Mouse (Mus musculus) liver, postnatal 0 days (tissue): ENCODE data around the gene Drd4. TPM values are rescaled to one million over a fixed set of nuclear protein-coding genes. Genes with fewer than 3 reads are reported as not detected.

Experiments used
- ATAC-seq: fragments of 200-750 bp; cut with Nextera tagmentation; 2 replicates; pipeline ENCODE4 v1.8.0; 2017; ENCODE audit warnings: mild to moderate bottlenecking, moderate library complexity
- DNase-seq: peaks from one replicate; pipeline ENCODE4 v3.0.0-alpha.2; 2016
- H3K27ac ChIP-seq: fragments of 300-500 bp; sonication (generic); 2 replicates; pipeline ENCODE4 v1.5.1; 2014; ENCODE audit warnings: antibody characterized with exemption, moderate library complexity, mild to moderate bottlenecking, low read depth
- H3K27me3 ChIP-seq: fragments of 300-500 bp; sonication (generic); 2 replicates; pipeline ENCODE4 v1.6.1; 2014; ENCODE audit warnings: low read length, control low read depth, mixed read lengths; ENCODE audit not compliant: insufficient read depth
- H3K36me3 ChIP-seq: fragments of 300-500 bp; sonication (generic); replicated peaks from 2 replicates; pipeline ENCODE4 v1.6.1; 2014; ENCODE audit warnings: mild to moderate bottlenecking, control low read depth, low read length, moderate library complexity, mixed read lengths; ENCODE audit not compliant: insufficient read depth
- H3K4me1 ChIP-seq: fragments of 300-500 bp; sonication (generic); 2 replicates; pipeline ENCODE4 v1.6.1; 2014; ENCODE audit warnings: antibody characterized with exemption, mild to moderate bottlenecking, control low read depth; ENCODE audit not compliant: insufficient read depth
- H3K4me2 ChIP-seq: fragments of 300-500 bp; sonication (generic); 2 replicates; pipeline ENCODE4 v1.6.1; 2014; ENCODE audit warnings: low read depth, mild to moderate bottlenecking, low read length, moderate library complexity, mixed read lengths
- H3K4me3 ChIP-seq: fragments of 300-500 bp; sonication (generic); 2 replicates; pipeline ENCODE4 v1.5.1; 2014; ENCODE audit warnings: low read depth, low read length
- H3K9ac ChIP-seq: fragments of 300-500 bp; sonication (generic); replicated peaks from 2 replicates; pipeline ENCODE4 v1.6.1; 2014; ENCODE audit warnings: mild to moderate bottlenecking, moderate library complexity
- H3K9me3 ChIP-seq: fragments of 300-500 bp; sonication (generic); 2 replicates; pipeline ENCODE4 v1.6.1; 2016; ENCODE audit warnings: mild to moderate bottlenecking, control low read depth, low read length, mixed read lengths
- CTCF ChIP-seq: sonication (generic); IDR thresholded peaks from 2 replicates; pipeline ENCODE4 v1.5.1; 2016; ENCODE audit warnings: antibody characterized with exemption, low read depth
- EP300 ChIP-seq: IDR thresholded peaks from 2 replicates; pipeline ENCODE4 v1.6.1; 2016; ENCODE audit warnings: antibody characterized with exemption, low read depth, mild to moderate bottlenecking
- WGBS: fragments of 180-500 bp; shearing (Covaris S2); extraction: QIAGEN DNeasy Blood & Tissue Kit; methylation state at CpG from one replicate; pipeline ENCODE4 v1.1.7; 2014; ENCODE audit not compliant: insufficient replicate concordance; 5-methylcytosine and 5-hydroxymethylcytosine counted together
- polyA plus RNA-seq: library from polyadenylated mRNA; unstranded; fragments of >200 nt; fragmentation: Nextera tagmentation; extraction: Ambion mirVana; gene quantifications from 2 replicates; pipeline ENCODE4 v1.2.1, GENCODE M21; 2015

Drd4 gene
- polyA plus RNA-seq, 1 experiment from 2014 or later = not detected

DNA sequence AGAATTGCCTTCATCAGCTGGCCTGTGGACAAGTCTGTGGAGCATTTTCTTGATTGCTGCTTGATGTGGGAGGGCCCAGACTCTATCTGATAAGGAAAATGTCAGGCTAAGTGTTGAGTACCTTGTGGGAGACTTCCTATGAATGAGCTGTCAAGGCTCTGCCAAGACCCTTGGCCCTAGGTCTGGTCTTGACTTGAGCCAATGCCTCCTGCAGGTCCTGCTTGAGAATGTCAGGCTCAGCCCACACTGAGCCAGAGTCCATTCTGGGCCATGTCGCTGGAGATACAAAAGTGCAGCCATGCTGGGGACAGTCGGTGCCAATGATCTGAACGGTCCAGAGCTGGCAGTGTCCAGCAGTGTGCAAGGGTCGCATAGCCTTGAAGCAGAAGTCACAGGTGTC lies 9.1 kb upstream of the Drd4 start:
- WGBS = 77% methylated on average over 4 of the region's 4 CpGs
- Histone ChIP-seq H3K4me3 (no peak overlapping the region), H3K36me3 (no peaks in the 10 kb centered on the region), H3K9ac (no peak overlapping the region), H3K27ac (no peak overlapping the region), H3K4me2 (no peak overlapping the region), H3K9me3 (no peaks in the 10 kb centered on the region), H3K4me1 (peaks cover 5% of the 10 kb centered on the region; the same call in 1 of the 2 replicates), H3K27me3 (peaks cover 19% of the 10 kb centered on the region)
- DNase-seq (no peak), ATAC-seq (no peak)
- TF ChIP-seq CTCF (no peak), EP300 (no peak)

- 74% methylated on average over 3 of the region's 3 CpGs for WGBS
- Histone ChIP-seq H3K36me3 (no peaks in the 10 kb centered on the region), H3K4me1 (peaks cover 3% of the 10 kb centered on the region), H3K4me3 (no peak overlapping the region), H3K27ac (no peak overlapping the region), H3K9me3 (no peaks in the 10 kb centered on the region), H3K27me3 (peaks cover 32% of the 10 kb centered on the region), H3K9ac (no peak overlapping the region), H3K4me2 (no peak overlapping the region)
- ATAC-seq (no peak), DNase-seq (no peak)
- TF ChIP-seq EP300 = no peak
- TF ChIP-seq CTCF = no peak
Measured at GRCm38 (mm10) chr7:141288042-141288441, 3.8 kb upstream of the Drd4 start.

- 40% methylated on average over 15 of the region's 15 CpGs for WGBS
- no peaks in the 10 kb centered on the region for H3K9me3 ChIP-seq
- no peak overlapping the region for H3K4me2 ChIP-seq
- no peak overlapping the region for H3K4me3 ChIP-seq
- no peak for TF ChIP-seq EP300
- no peak for TF ChIP-seq CTCF
- DNase-seq (no peak), ATAC-seq (no peak)
- no peak overlapping the region for H3K9ac ChIP-seq
- peaks cover 60% of the 10 kb centered on the region for H3K27me3 ChIP-seq
- H3K27ac ChIP-seq = no peak overlapping the region
- H3K4me1 ChIP-seq = peaks cover 16% of the 10 kb centered on the region
- H3K36me3 ChIP-seq = no peaks in the 10 kb centered on the region
Measured at GRCm38 (mm10) chr7:141292583-141293388, 980 bp downstream of the Drd4 start.

DNA sequence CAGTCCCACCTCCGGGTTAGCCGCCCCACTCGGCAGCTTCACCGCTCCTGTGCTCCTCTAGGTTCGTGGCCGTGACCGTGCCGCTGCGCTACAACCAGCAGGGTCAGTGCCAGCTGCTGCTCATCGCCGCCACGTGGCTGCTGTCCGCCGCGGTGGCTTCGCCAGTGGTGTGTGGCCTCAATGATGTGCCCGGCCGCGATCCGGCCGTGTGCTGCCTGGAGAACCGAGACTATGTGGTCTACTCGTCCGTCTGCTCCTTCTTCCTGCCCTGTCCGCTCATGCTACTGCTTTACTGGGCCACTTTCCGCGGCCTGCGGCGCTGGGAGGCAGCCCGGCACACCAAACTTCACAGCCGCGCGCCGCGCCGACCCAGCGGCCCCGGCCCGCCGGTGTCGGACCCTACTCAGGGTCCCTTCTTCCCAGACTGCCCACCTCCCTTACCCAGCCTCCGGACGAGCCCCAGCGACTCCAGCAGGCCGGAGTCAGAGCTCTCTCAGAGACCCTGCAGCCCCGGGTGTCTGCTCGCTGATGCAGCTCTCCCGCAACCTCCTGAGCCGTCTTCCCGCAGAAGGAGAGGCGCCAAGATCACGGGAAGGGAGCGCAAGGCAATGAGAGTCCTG lies 2.2 kb downstream of the Drd4 start:
- peaks cover 16% of the 10 kb centered on the region for H3K4me1 ChIP-seq
- TF ChIP-seq EP300 (no peak), CTCF (no peak)
- WGBS = 2% methylated on average over 44 of the region's 53 CpGs
- peak; percentile 23; the same call in 1 of the 2 replicates for ATAC-seq
- DNase-seq = no peak
- no peaks in the 10 kb centered on the region for H3K9me3 ChIP-seq
- H3K36me3 ChIP-seq = no peaks in the 10 kb centered on the region
- no peak overlapping the region for H3K27ac ChIP-seq
- peaks cover 60% of the 10 kb centered on the region for H3K27me3 ChIP-seq
- peak overlapping the region; percentile 49 for H3K4me2 ChIP-seq
- 0 out of 2 replicates have a peak overlapping the region, but pooled peaks have one; percentile 16 for H3K9ac ChIP-seq
- peak overlapping the region; percentile 24; the same call in 1 of the 2 replicates for H3K4me3 ChIP-seq

DNA sequence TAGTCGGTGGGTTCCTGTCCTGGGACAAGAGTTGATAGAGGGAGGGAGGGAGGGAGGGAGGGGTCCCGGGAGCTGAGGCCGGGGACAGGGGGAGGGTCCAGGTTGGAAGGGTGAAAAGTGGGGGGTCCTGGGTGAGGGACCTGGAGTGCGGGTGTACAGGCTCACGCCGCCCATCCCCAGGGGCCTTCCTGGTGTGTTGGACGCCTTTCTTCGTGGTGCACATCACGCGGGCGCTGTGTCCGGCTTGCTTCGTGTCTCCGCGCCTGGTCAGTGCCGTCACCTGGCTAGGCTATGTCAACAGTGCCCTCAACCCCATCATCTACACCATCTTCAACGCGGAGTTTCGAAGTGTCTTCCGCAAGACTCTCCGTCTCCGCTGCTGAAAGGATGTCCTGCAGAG lies 2.7 kb downstream of the Drd4 start:
- peaks cover 16% of the 10 kb centered on the region for H3K4me1 ChIP-seq
- H3K4me3 ChIP-seq = peak overlapping the region; percentile 24; the same call in 1 of the 2 replicates
- no peak overlapping the region for H3K9ac ChIP-seq
- TF ChIP-seq EP300 = no peak
- WGBS = 6% methylated on average over 22 of the region's 22 CpGs
- ATAC-seq (no peak), DNase-seq (no peak)
- no peak overlapping the region for H3K27ac ChIP-seq
- 0 out of 2 replicates have a peak, but pooled peaks cover 2% of the 10 kb centered on the region for H3K36me3 ChIP-seq
- peaks cover 60% of the 10 kb centered on the region for H3K27me3 ChIP-seq
- H3K4me2 ChIP-seq = peak overlapping the region; percentile 49; the same call in 1 of the 2 replicates
- H3K9me3 ChIP-seq = no peaks in the 10 kb centered on the region

- H3K4me1 ChIP-seq = peaks cover 20% of the 10 kb centered on the region
- H3K36me3 ChIP-seq = peaks cover 15% of the 10 kb centered on the region; the same call in 1 of the 2 replicates
- H3K27ac ChIP-seq = no peak overlapping the region
- H3K9me3 ChIP-seq = no peaks in the 10 kb centered on the region
- DNase-seq (no peak), ATAC-seq (no peak)
- H3K9ac ChIP-seq = no peak overlapping the region
- peaks cover 27% of the 10 kb centered on the region for H3K27me3 ChIP-seq
- no peak overlapping the region for H3K4me2 ChIP-seq
- H3K4me3 ChIP-seq = no peak overlapping the region
- 68% methylated on average over 3 of the region's 3 CpGs for WGBS
- TF ChIP-seq CTCF (no peak), EP300 (no peak)
Measured at GRCm38 (mm10) chr7:141297926-141298650, 6.3 kb downstream of the Drd4 start.
